Mouse (Mus musculus): ENCODE results near the gene Zscan20. TPM values are rescaled to one million over a fixed set of nuclear protein-coding genes. Genes with fewer than 3 reads are reported as not detected.
"Not testable (repeated sequence)": the region's sequence is repeated elsewhere in the genome, so short reads cannot be mapped to it uniquely, and the experiment has no call there.

Zscan20 gene
- polyA plus RNA-seq, 1 experiment: 9.4 TPM

GRCm38 (mm10) chr4:128550756-128551155 lies 59.1 kb downstream of the Zscan20 start:
- TF ChIP-seq POLR2A (IDR thresholded peaks at IDR 0.05; ENCODE audit: control insufficient read depth, extremely low read depth, insufficient read depth, low read length, poor library complexity): no peak
- no peak for TF ChIP-seq CTCF (IDR thresholded peaks at IDR 0.05; ENCODE audit: borderline replicate concordance, control insufficient read depth, extremely low read depth, insufficient read depth, low read length, poor library complexity)
- 91% methylated on average over 6 of the region's 6 CpGs for WGBS
- Histone ChIP-seq H3K4me3 (ENCODE audit: control insufficient read depth, insufficient read depth, low read length) (no peak overlapping the region), H3K27me3 (ENCODE audit: control insufficient read depth, insufficient read depth, low read length) (no peaks in the 10 kb centered on the region), H3K27ac (ENCODE audit: control insufficient read depth, insufficient read depth, low read length) (no peak overlapping the region), H3K36me3 (ENCODE audit: control insufficient read depth, insufficient read depth, low read length) (no peaks in the 10 kb centered on the region), H3K4me1 (replicated peaks; ENCODE audit: control insufficient read depth, insufficient read depth, low read length) (no peaks in the 10 kb centered on the region)
- DNase-seq: no peak

GRCm38 (mm10) chr4:128543956-128544486 lies 65.9 kb downstream of the Zscan20 start:
- WGBS: 84% methylated on average over 2 of the region's 2 CpGs
- not testable (repeated sequence) for H3K27ac ChIP-seq (ENCODE audit: control insufficient read depth, insufficient read depth, low read length); H3K4me1 ChIP-seq (replicated peaks; ENCODE audit: control insufficient read depth, insufficient read depth, low read length); H3K27me3 ChIP-seq (ENCODE audit: control insufficient read depth, insufficient read depth, low read length); H3K36me3 ChIP-seq (ENCODE audit: control insufficient read depth, insufficient read depth, low read length); DNase-seq; H3K4me3 ChIP-seq (ENCODE audit: control insufficient read depth, insufficient read depth, low read length)

- no peak for DNase-seq
- no peak overlapping the region for H3K27ac ChIP-seq (ENCODE audit: control insufficient read depth, insufficient read depth, low read length)
- TF ChIP-seq POLR2A (IDR thresholded peaks at IDR 0.05; ENCODE audit: control insufficient read depth, extremely low read depth, insufficient read depth, low read length, poor library complexity) (no peak), CTCF (IDR thresholded peaks at IDR 0.05; ENCODE audit: borderline replicate concordance, control insufficient read depth, extremely low read depth, insufficient read depth, low read length, poor library complexity) (no peak)
- no peaks in the 10 kb centered on the region for H3K4me1 ChIP-seq (replicated peaks; ENCODE audit: control insufficient read depth, insufficient read depth, low read length)
- H3K4me3 ChIP-seq (ENCODE audit: control insufficient read depth, insufficient read depth, low read length): no peak overlapping the region
- 27% methylated on average over 2 of the region's 2 CpGs for WGBS
- H3K27me3 ChIP-seq (ENCODE audit: control insufficient read depth, insufficient read depth, low read length): no peaks in the 10 kb centered on the region
- H3K36me3 ChIP-seq (ENCODE audit: control insufficient read depth, insufficient read depth, low read length): no peaks in the 10 kb centered on the region
Observed at GRCm38 (mm10) chr4:128543378-128543777, 66.5 kb downstream of the Zscan20 start.

Other genes with a start within 250 kb of the Zscan20 start
- 42.8 and 46.6 TPM in 2 replicates for gene Tlr12, start 8.5 kb upstream of the Zscan20 start, polyA plus RNA-seq (2012; rRNA removed)
- gene Phc2, start 44.6 kb upstream of the Zscan20 start, polyA plus RNA-seq (2012; rRNA removed): 139 and 149 TPM in 2 replicates
- 1.3 and 1.6 TPM in 2 replicates for gene A3galt2, start 145.3 kb upstream of the Zscan20 start, polyA plus RNA-seq (2012; rRNA removed)
- 105 and 145 TPM in 2 replicates for gene Zfp362, start 195.9 kb upstream of the Zscan20 start, polyA plus RNA-seq (2012; rRNA removed)

All from thymus, adult 2 months (tissue).